Mouse (Mus musculus): ENCODE measurements around the gene Pa2g4. TPM values are rescaled to one million over a fixed set of nuclear protein-coding genes. Genes with fewer than 3 reads are reported as not detected.
A peak's percentile ranks its signal among the peaks of the same experiment; 100 is the strongest.

The Pa2g4 gene
- polyA plus RNA-seq, 1 experiment: 127 TPM

DNA sequence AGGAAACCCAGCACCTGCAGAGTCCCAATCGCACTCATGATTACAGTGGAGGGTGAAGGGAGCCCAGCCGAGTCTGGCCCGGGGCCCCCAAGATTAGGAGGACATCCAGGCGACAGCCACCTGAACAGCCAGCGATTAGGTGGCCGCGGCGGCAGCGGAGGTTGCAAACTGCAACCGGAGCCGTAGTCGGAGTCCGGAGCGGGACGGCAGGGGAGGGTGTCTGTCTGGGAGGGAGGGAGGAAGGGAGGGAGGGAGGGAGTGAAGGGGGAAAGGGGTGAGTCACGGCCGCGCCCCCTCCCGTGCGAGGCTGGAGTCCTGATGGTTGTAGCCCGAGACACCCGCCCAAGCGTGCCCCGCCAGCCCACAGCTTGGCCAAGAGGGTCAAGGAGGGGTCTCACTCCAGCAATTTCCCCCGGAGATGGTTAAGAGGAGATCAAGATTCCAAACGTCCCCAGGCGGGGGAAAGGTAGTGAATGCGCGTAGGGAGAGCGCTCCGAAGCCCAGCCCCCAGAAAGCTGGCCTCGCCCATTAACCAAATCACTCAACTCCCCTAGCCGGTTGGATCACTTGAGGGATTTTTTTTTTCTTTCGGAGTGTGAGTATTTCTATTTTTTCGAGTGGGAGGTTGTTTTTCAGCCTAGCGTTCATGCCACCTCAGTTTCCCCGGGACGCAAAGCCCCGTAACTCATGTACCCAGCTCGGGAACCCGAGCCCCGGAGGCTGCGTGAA, 23.8 kb upstream of the Pa2g4 start, which contains the start of gene Erbb3:
Gene Erbb3, minus strand, starts transcription at position 189 of the 729 bp plus-strand sequence.
- H3K36me3 ChIP-seq (ENCODE audit: control insufficient read depth, insufficient read depth): no peaks in the 10 kb centered on the region
- no peaks in the 10 kb centered on the region for H3K27me3 ChIP-seq (ENCODE audit: control insufficient read depth, insufficient read depth, insufficient read length)
- peak within 1 kb of the TSS; percentile 86 for H3K4me2 ChIP-seq (ENCODE audit: low read depth)
- peak within 1 kb of the TSS; percentile 11 for H3ac ChIP-seq (ENCODE audit: control insufficient read depth, insufficient read length)
- peak within 1 kb of the TSS; percentile 62 for H3K4me3 ChIP-seq
- TF ChIP-seq USF1 (IDR thresholded peaks at IDR 0.05; ENCODE audit: low read depth): no peak
- TF ChIP-seq MYOG (IDR thresholded peaks at IDR 0.05; ENCODE audit: control insufficient read depth in 1 of 3, insufficient read depth in 1 of 3, insufficient read length in 2 of 3, low read depth in 2 of 3): peak in 1 of 3 experiments; percentile 15
- no peak for TF ChIP-seq E2F4 (IDR thresholded peaks at IDR 0.05; ENCODE audit: insufficient read depth)
- TF ChIP-seq POLR2A (IDR thresholded peaks at IDR 0.05; ENCODE audit: insufficient read length, low read depth): peak; percentile 67
- no peak for TF ChIP-seq TCF3 (IDR thresholded peaks at IDR 0.05; ENCODE audit: insufficient read length, low read depth)
- no peak for TF ChIP-seq REST (IDR thresholded peaks at IDR 0.05; ENCODE audit: insufficient read depth, insufficient read length)
- H3K79me2 ChIP-seq (ENCODE audit: control insufficient read depth, insufficient read depth): peaks cover 3% of the 10 kb centered on the region

DNA sequence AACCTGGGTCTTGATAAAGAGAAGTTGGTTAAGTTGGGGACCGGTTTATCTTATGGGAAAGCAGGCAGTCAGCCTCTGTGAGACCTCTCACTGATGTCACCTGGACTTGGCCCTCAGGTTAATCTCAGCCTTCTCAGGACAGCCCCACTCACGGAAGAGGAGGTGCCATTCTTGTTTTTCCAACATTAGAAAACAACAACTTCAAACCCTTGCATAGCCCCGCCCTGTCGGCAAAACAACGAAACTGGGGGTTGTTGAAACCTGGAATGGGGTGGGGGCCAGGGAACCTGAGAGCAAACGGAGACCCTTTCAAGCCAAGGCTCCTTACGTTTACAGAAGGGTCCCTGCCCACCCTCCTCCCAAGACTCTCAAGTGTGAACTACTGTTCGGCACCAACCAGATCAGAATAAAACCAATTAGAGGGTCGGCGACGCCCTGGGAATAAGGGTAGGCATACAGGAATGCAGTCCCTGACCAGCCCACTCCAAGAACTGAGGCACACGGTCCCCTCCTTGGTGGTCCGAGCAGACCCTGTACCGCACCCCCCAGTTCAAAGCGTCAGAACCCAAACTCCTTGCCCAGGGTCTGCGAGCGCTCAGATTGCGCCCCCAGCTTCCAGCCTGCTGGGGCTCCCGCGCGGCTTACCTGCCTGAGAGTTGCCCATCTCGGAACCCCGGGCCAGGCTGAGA, 23.1 kb upstream of the Pa2g4 start:
- H3ac ChIP-seq (ENCODE audit: control insufficient read depth, insufficient read length): peak overlapping the region; percentile 11
- H3K36me3 ChIP-seq (ENCODE audit: control insufficient read depth, insufficient read depth): no peaks in the 10 kb centered on the region
- H3K4me2 ChIP-seq (ENCODE audit: low read depth): peak overlapping the region; percentile 86
- H3K4me3 ChIP-seq: peak overlapping the region; percentile 62
- TF ChIP-seq MYOD1 (IDR thresholded peaks at IDR 0.05; ENCODE audit: control insufficient read depth in 1 of 3, insufficient read length in 2 of 3, low read depth in 2 of 3) (no peak), SRF (IDR thresholded peaks at IDR 0.05; ENCODE audit: control insufficient read depth, insufficient read length, low read depth) (no peak), POLR2AphosphoS2 (IDR thresholded peaks at IDR 0.05; ENCODE audit: insufficient read length, low read depth) (no peak)
- no peaks in the 10 kb centered on the region for H3K27me3 ChIP-seq (ENCODE audit: control insufficient read depth, insufficient read depth, insufficient read length)
- peaks cover 3% of the 10 kb centered on the region for H3K79me2 ChIP-seq (ENCODE audit: control insufficient read depth, insufficient read depth)

DNA sequence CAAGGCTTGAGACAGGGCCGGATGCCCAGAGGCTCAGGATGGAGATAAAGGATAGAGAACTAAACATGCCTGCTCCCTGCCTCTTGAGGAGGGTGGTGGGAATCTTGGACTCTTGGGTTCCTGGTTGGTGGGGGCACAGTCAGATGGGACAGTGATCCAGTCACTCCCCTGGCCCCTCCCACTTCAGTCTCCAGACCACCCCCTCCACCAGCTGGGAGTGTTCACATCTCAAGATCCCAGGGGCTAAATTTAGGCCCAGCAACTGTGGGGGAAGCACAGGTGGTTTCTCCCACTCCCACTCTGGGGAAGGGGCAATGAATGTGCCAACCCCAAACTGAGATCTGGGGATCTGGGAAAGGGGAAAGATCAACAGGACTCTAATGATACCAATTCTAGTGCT, 22.3 kb upstream of the Pa2g4 start:
- no peaks in the 10 kb centered on the region for H3K36me3 ChIP-seq (ENCODE audit: control insufficient read depth, insufficient read depth)
- H3K4me2 ChIP-seq (ENCODE audit: low read depth): peak overlapping the region; percentile 86
- peaks cover 3% of the 10 kb centered on the region for H3K79me2 ChIP-seq (ENCODE audit: control insufficient read depth, insufficient read depth)
- TF ChIP-seq REST (IDR thresholded peaks at IDR 0.05; ENCODE audit: insufficient read depth, insufficient read length): no peak
- peak; percentile 39 for TF ChIP-seq TCF12 (IDR thresholded peaks at IDR 0.05; ENCODE audit: insufficient read depth, poor library complexity, severe bottlenecking)
- TF ChIP-seq MYOD1 (IDR thresholded peaks at IDR 0.05; ENCODE audit: control insufficient read depth in 1 of 3, insufficient read length in 2 of 3, low read depth in 2 of 3): peak in 2 of 3 experiments; percentile 63 to 78
- TF ChIP-seq SRF (IDR thresholded peaks at IDR 0.05; ENCODE audit: control insufficient read depth, insufficient read length, low read depth): no peak
- no peak for TF ChIP-seq POLR2AphosphoS2 (IDR thresholded peaks at IDR 0.05; ENCODE audit: insufficient read length, low read depth)
- peak in 1 of 3 experiments; percentile 89 for TF ChIP-seq MYOG (IDR thresholded peaks at IDR 0.05; ENCODE audit: control insufficient read depth in 1 of 3, insufficient read depth in 1 of 3, insufficient read length in 2 of 3, low read depth in 2 of 3)
- no peak overlapping the region for H3ac ChIP-seq (ENCODE audit: control insufficient read depth, insufficient read length)
- peak overlapping the region; percentile 62 for H3K4me3 ChIP-seq
- no peaks in the 10 kb centered on the region for H3K27me3 ChIP-seq (ENCODE audit: control insufficient read depth, insufficient read depth, insufficient read length)

DNA sequence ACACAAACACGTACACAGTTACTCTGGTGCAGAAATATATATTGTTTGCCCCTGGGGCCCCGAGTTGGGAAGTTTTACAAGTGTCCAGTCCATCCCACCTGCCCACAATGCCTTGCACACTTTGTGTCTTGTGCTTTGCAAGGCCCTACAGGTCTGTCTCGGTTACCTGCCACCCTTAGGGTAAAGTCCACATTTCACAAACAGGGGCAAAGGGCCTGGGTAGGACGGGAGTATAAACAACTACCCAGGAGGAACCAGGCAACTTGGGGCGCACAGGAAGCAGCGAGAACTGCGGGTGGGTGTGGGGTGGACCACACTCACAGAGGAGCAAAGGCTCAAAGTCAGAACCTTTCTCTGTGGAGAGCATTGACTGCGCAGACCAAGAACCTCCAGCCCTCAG, 21.9 kb upstream of the Pa2g4 start:
- Histone ChIP-seq H3K4me2 (ENCODE audit: low read depth) (peak overlapping the region; percentile 86), H3ac (ENCODE audit: control insufficient read depth, insufficient read length) (no peak overlapping the region), H3K27me3 (ENCODE audit: control insufficient read depth, insufficient read depth, insufficient read length) (no peaks in the 10 kb centered on the region), H3K79me2 (ENCODE audit: control insufficient read depth, insufficient read depth) (peaks cover 3% of the 10 kb centered on the region), H3K36me3 (ENCODE audit: control insufficient read depth, insufficient read depth) (no peaks in the 10 kb centered on the region), H3K4me3 (peak overlapping the region; percentile 62)
- TF ChIP-seq TCF12 (IDR thresholded peaks at IDR 0.05; ENCODE audit: insufficient read depth, poor library complexity, severe bottlenecking) (no peak), MYOG (IDR thresholded peaks at IDR 0.05; ENCODE audit: control insufficient read depth in 1 of 3, insufficient read depth in 1 of 3, insufficient read length in 2 of 3, low read depth in 2 of 3) (no peak), POLR2A (IDR thresholded peaks at IDR 0.05; ENCODE audit: insufficient read length, low read depth) (no peak), SRF (IDR thresholded peaks at IDR 0.05; ENCODE audit: control insufficient read depth, insufficient read length, low read depth) (no peak), POLR2AphosphoS2 (IDR thresholded peaks at IDR 0.05; ENCODE audit: insufficient read length, low read depth) (no peak), USF1 (IDR thresholded peaks at IDR 0.05; ENCODE audit: low read depth) (no peak), E2F4 (IDR thresholded peaks at IDR 0.05; ENCODE audit: insufficient read depth) (no peak), CEBPB (IDR thresholded peaks at IDR 0.05; ENCODE audit: insufficient read depth, poor library complexity, severe bottlenecking) (no peak), TCF3 (IDR thresholded peaks at IDR 0.05; ENCODE audit: insufficient read length, low read depth) (no peak), REST (IDR thresholded peaks at IDR 0.05; ENCODE audit: insufficient read depth, insufficient read length) (no peak), MYOD1 (IDR thresholded peaks at IDR 0.05; ENCODE audit: control insufficient read depth in 1 of 3, insufficient read length in 2 of 3, low read depth in 2 of 3) (no peak)

DNA sequence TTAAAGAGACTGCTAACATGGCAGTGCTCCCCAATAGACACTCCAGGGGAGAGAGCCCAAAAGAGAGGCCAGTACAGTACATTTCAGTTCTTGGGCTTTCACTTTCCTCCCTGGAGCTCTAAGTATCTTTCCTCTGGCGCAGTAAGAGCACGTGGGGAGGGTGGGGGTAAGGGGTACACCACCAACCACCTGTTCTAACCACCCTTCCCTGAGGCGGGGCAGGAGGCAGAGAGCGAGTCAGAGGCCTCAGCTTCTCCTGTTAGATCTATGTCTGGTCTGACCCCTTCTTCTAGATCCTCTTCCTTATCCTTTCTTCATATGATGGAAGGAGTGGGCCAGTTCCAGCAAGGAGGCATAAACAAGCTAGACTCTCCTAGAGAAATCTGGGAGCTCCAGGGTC, 21.3 kb upstream of the Pa2g4 start:
- Histone ChIP-seq H3K4me2 (ENCODE audit: low read depth) (peak overlapping the region; percentile 86), H3K4me3 (peak overlapping the region; percentile 62)
- TF ChIP-seq MAX (IDR thresholded peaks at IDR 0.05; ENCODE audit: low read depth) (no peak), TCF12 (IDR thresholded peaks at IDR 0.05; ENCODE audit: insufficient read depth, poor library complexity, severe bottlenecking) (no peak), MYOG (IDR thresholded peaks at IDR 0.05; ENCODE audit: control insufficient read depth in 1 of 3, insufficient read depth in 1 of 3, insufficient read length in 2 of 3, low read depth in 2 of 3) (peak in 1 of 3 experiments; percentile 80), MYOD1 (IDR thresholded peaks at IDR 0.05; ENCODE audit: control insufficient read depth in 1 of 3, insufficient read length in 2 of 3, low read depth in 2 of 3) (peak in 2 of 3 experiments; percentile 36 to 79), E2F4 (IDR thresholded peaks at IDR 0.05; ENCODE audit: insufficient read depth) (no peak)

More for the DNA sequence above, 21.3 kb upstream of the Pa2g4 start:
- peaks cover 3% of the 10 kb centered on the region for H3K79me2 ChIP-seq (ENCODE audit: control insufficient read depth, insufficient read depth)
- no peak overlapping the region for H3ac ChIP-seq (ENCODE audit: control insufficient read depth, insufficient read length)
- H3K36me3 ChIP-seq (ENCODE audit: control insufficient read depth, insufficient read depth): no peaks in the 10 kb centered on the region
- no peaks in the 10 kb centered on the region for H3K27me3 ChIP-seq (ENCODE audit: control insufficient read depth, insufficient read depth, insufficient read length)

Data from myocyte (in vitro differentiated cells).